Mouse (Mus musculus) G1E (cell line): ENCODE results near the gene Ngly1.

Experiments
- CTCF ChIP-seq: IDR thresholded peaks from 2 replicates; pipeline ENCODE4 v1.5.1; 2012; ENCODE audit warnings: low read depth, low read length, inconsistent platforms, mixed read lengths
- GATA1 ChIP-seq: IDR thresholded peaks from 2 replicates; pipeline ENCODE4 v1.6.1; 2012; ENCODE audit warnings: borderline replicate concordance, low read length, inconsistent platforms, mixed read lengths

- TF ChIP-seq CTCF (no peak), GATA1 (no peak)
These were observed 86.8 kb downstream of the Ngly1 start for GRCm38 (mm10) chr14:16335835-16336417.
